Mouse (Mus musculus): ENCODE results near the gene Zfp976. TPM values are rescaled to one million over a fixed set of nuclear protein-coding genes. Genes with fewer than 3 reads are reported as not detected.

Zfp976 gene
- polyA plus RNA-seq, 1 experiment from 2014 or later = 4.7 TPM

Small RNAs within 50 kb of the gene (microRNA-seq; reads per million reads assigned to microRNA genes)
- not detected for gene Gm24938

Other genes with a start within 250 kb of the Zfp976 start
- gene 4933421I07Rik, start 194.5 kb downstream of the Zfp976 start, polyA plus RNA-seq (2015; fragmentation: Nextera tagmentation; extraction: Ambion mirVana) = not detected in 2 replicates
- gene Zfp141, start 136.8 kb downstream of the Zfp976 start, polyA plus RNA-seq (2015; fragmentation: Nextera tagmentation; extraction: Ambion mirVana) = 10.2 and 11.6 TPM in 2 replicates
- gene Gm21028, start 64.0 kb downstream of the Zfp976 start, polyA plus RNA-seq (2015; fragmentation: Nextera tagmentation; extraction: Ambion mirVana) = not detected in 2 replicates
- 2.2 and 2.3 TPM in 2 replicates for gene Zfp977, start 50.0 kb downstream of the Zfp976 start, polyA plus RNA-seq (2015; fragmentation: Nextera tagmentation; extraction: Ambion mirVana)
- gene Zfp975, start 50.2 kb upstream of the Zfp976 start, polyA plus RNA-seq (2015; fragmentation: Nextera tagmentation; extraction: Ambion mirVana) = 8.1 and 8.7 TPM in 2 replicates
- not detected in 2 replicates for gene Gm17067, start 84.4 kb upstream of the Zfp976 start, polyA plus RNA-seq (2015; fragmentation: Nextera tagmentation; extraction: Ambion mirVana)
- not detected in 2 replicates for gene Vmn2r62, start 150.9 kb upstream of the Zfp976 start, polyA plus RNA-seq (2015; fragmentation: Nextera tagmentation; extraction: Ambion mirVana)
- not detected in 2 replicates for gene Gm2381, start 224.6 kb upstream of the Zfp976 start, polyA plus RNA-seq (2015; fragmentation: Nextera tagmentation; extraction: Ambion mirVana)

Measured in kidney, embryonic 15.5 days (tissue).